Comparison of ENCODE assay signal across 1 mouse cellular context in genomic region chr7:125601280-125601670, GRCm38 (mm10).
TF ChIP-seq lines count a peak whose summit lies in the region.

No protein-coding gene starts in this region.

TF ChIP-seq in CH12.LX, 34 proteins besides CTCF, POLR2A, EP300 and RAD21 (continued from another document):
- TF ChIP-seq CHD2 (IDR thresholded peaks at IDR 0.05; ENCODE audit: low read length): 0 out of 2 replicates have a peak, but pooled peaks have one; percentile 16
- TF ChIP-seq NELFE (IDR thresholded peaks at IDR 0.05; ENCODE audit: low read depth, low read length): peak; percentile 14; the same call in 1 of the 2 replicates
- peak; percentile 37; the same call in 1 of the 2 replicates for TF ChIP-seq ETS1 (conservative IDR thresholded peaks at IDR 0.05; ENCODE audit: low read depth, low read length)
- no peak for TF ChIP-seq JUN (IDR thresholded peaks at IDR 0.05; ENCODE audit: insufficient read depth, low read depth, low read length)
- TF ChIP-seq TCF12 (IDR thresholded peaks at IDR 0.05; ENCODE audit: low read depth, low read length): no peak; the same call in 1 of the 2 replicates
